Comparison of ENCODE assay signal across 13 mouse cellular contexts in the genomic region with DNA sequence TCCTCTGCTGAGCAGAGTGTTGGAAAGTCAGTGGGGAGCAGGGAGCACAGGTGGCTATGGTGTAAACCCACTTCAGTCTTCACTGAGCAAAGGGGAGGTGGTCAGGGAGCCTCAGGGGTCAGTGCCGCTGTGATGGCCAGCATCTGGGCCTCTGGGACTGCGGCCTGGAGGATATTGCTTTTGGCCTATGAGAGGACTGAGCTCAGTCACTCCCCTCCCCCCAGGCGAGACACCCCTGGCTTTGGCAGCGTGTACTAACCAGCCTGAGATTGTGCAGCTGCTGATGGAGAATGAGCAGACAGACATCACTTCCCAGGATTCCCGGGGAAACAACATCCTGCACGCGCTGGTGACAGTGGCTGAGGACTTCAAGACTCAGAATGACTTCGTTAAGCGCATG. TPM values are rescaled to one million over a fixed set of nuclear protein-coding genes. Genes with fewer than 3 reads are reported as not detected.
DNase-seq lines count a peak whose midpoint lies in the region; ATAC-seq and TF ChIP-seq lines count a peak whose summit lies in the region.
"Had no signal": no experiment of that assay in that cellular context is flagged by ENCODE, and none has a peak within 500 bp of the region (broad histone marks: within the 10 kb centered on the region; RNA-seq: fewer than 3 reads in every experiment).

No protein-coding gene starts in this region.

- peak; percentile 32 for ATAC-seq in intestine, embryonic 15.5 days
- ATAC-seq: activated CD4-positive, CD25-positive, alpha-beta regulatory T cell, adult 4 months had no signal

- no peak for TF ChIP-seq POLR2A in lung, adult 2 months (IDR thresholded peaks at IDR 0.05; ENCODE audit: borderline replicate concordance, extremely low read depth, low read depth, low read length)

- no peak overlapping the region for H3K9ac ChIP-seq in intestine, embryonic 15.5 days
- H3K9ac ChIP-seq: limb, embryonic 13.5 days; neural tube, embryonic 12.5 days had no signal

- H3K4me2 ChIP-seq in intestine, embryonic 15.5 days (replicated peaks): no peak overlapping the region
- H3K4me2 ChIP-seq: limb, embryonic 13.5 days; neural tube, embryonic 12.5 days had no signal

- TF ChIP-seq CTCF in lung, adult 2 months (IDR thresholded peaks at IDR 0.05; ENCODE audit: insufficient read depth, low read length): no peak

- H3K27ac ChIP-seq in intestine, embryonic 15.5 days: no peak overlapping the region
- H3K27ac ChIP-seq: limb, embryonic 13.5 days; neural tube, embryonic 12.5 days had no signal

- no peaks in the 10 kb centered on the region for H3K36me3 ChIP-seq in intestine, embryonic 15.5 days
- H3K36me3 ChIP-seq: limb, embryonic 13.5 days; neural tube, embryonic 12.5 days had no signal

- H3K4me1 ChIP-seq in intestine, embryonic 15.5 days (replicated peaks): peaks cover 14% of the 10 kb centered on the region
- H3K4me1 ChIP-seq in lung, adult 2 months (ENCODE audit: control insufficient read depth, insufficient read depth, low read length): peaks cover 4% of the 10 kb centered on the region; the same call in 1 of the 2 replicates
- H3K4me1 ChIP-seq: neural tube, embryonic 12.5 days had no signal

- 25% methylated on average over 9 of the region's 9 CpGs for WGBS in intestine, embryonic 15.5 days
- 51% methylated on average over 9 of the region's 9 CpGs for WGBS in lung, adult 2 months

- no peaks in the 10 kb centered on the region for H3K9me3 ChIP-seq in intestine, embryonic 15.5 days
- H3K9me3 ChIP-seq: limb, embryonic 13.5 days; megakaryocyte, embryonic 14.5 days; neural tube, embryonic 12.5 days had no signal

- peak; percentile 10 for DNase-seq in urinary bladder, postnatal 14 days (ENCODE audit: low spot score)
- no peak for DNase-seq in urinary bladder, postnatal 10 days (ENCODE audit: low spot score)
- peak; percentile 4 for DNase-seq in lung, adult 2 months
- no peak for DNase-seq in adrenal gland, postnatal 4 days (ENCODE audit: low spot score in 2 of 2)
- no peak for DNase-seq in adrenal gland, postnatal 36 days
- DNase-seq in cerebellum, adult 11 months: no peak
- DNase-seq: cerebellum, adult 8-10 months; thymus, postnatal 14 days had no signal

- no peak overlapping the region for H3K4me3 ChIP-seq in intestine, embryonic 15.5 days (replicated peaks)
- H3K4me3 ChIP-seq in lung, adult 2 months (replicated peaks; ENCODE audit: extremely low read depth, low read depth, low read length): no peak overlapping the region
- H3K4me3 ChIP-seq: limb, embryonic 13.5 days; megakaryocyte, embryonic 14.5 days; neural tube, embryonic 12.5 days had no signal

- H3K27me3 ChIP-seq in intestine, embryonic 15.5 days (replicated peaks): no peaks in the 10 kb centered on the region
- H3K27me3 ChIP-seq: limb, embryonic 13.5 days; neural tube, embryonic 12.5 days had no signal

RNA-seq across cellular contexts. Expression of gene Trpv3, which starts 16.2 kb away (rescaled TPM):
- polyA plus RNA-seq in intestine, embryonic 15.5 days (2015; fragmentation: Nextera tagmentation; extraction: Ambion mirVana): 0.04 and 0.10 TPM in 2 replicates
- 0.14 and 0.49 TPM in 2 replicates for polyA plus RNA-seq in lung, adult 2 months (2012; rRNA removed)
- total RNA-seq in adrenal gland, postnatal 4 days (2021): under 1 TPM; 0.08 to 0.17 TPM
- total RNA-seq in adrenal gland, postnatal 36 days (2021): under 1 TPM; 0.07 to 0.20 TPM

RNA-seq across cellular contexts. Expression of gene Aspa, which starts 46.0 kb away (rescaled TPM):
- polyA plus RNA-seq in intestine, embryonic 15.5 days (2015; fragmentation: Nextera tagmentation; extraction: Ambion mirVana): 0.94 and 1.3 TPM in 2 replicates
- 1.5 and 2.2 TPM in 2 replicates for polyA plus RNA-seq in lung, adult 2 months (2012; rRNA removed)
- 10 to 100 TPM in 1 of 2 experiments, 1 to 10 TPM in 1; 7.7 to 12.0 TPM for total RNA-seq in adrenal gland, postnatal 4 days (2021)
- total RNA-seq in adrenal gland, postnatal 36 days (2021): 10 to 100 TPM; 10.5 to 10.8 TPM

RNA-seq across cellular contexts. Expression of gene Gm49340, which starts 46.2 kb away (rescaled TPM):
- not detected in 2 replicates for polyA plus RNA-seq in intestine, embryonic 15.5 days (2015; fragmentation: Nextera tagmentation; extraction: Ambion mirVana)
- 0.05 TPM in 1 of 2 replicates, not detected in the other for polyA plus RNA-seq in lung, adult 2 months (2012; rRNA removed)
- total RNA-seq in adrenal gland, postnatal 4 days (2021): not detected
- not detected for total RNA-seq in adrenal gland, postnatal 36 days (2021)
- polyA plus RNA-seq: activated CD4-positive, CD25-positive, alpha-beta regulatory T cell, adult 4 months; limb, embryonic 13.5 days; neural tube, embryonic 12.5 days had no signal

RNA-seq across cellular contexts. Expression of gene Spata22, which starts 46.2 kb away (rescaled TPM):
- polyA plus RNA-seq in intestine, embryonic 15.5 days (2015; fragmentation: Nextera tagmentation; extraction: Ambion mirVana): 0.18 and 0.47 TPM in 2 replicates
- not detected in 2 replicates for polyA plus RNA-seq in lung, adult 2 months (2012; rRNA removed)
- under 1 TPM; 0.22 to 0.56 TPM for total RNA-seq in adrenal gland, postnatal 4 days (2021)
- 1 to 10 TPM; 1.0 to 1.1 TPM for total RNA-seq in adrenal gland, postnatal 36 days (2021)
- polyA plus RNA-seq: activated CD4-positive, CD25-positive, alpha-beta regulatory T cell, adult 4 months; limb, embryonic 13.5 days; neural tube, embryonic 12.5 days had no signal

RNA-seq across cellular contexts. Expression of gene Trpv1, which starts 49.3 kb away (rescaled TPM):
- 0.10 TPM in 2 replicates for polyA plus RNA-seq in intestine, embryonic 15.5 days (2015; fragmentation: Nextera tagmentation; extraction: Ambion mirVana)
- polyA plus RNA-seq in lung, adult 2 months (2012; rRNA removed): 0.09 and 0.55 TPM in 2 replicates
- total RNA-seq in adrenal gland, postnatal 4 days (2021): under 1 TPM; 0.14 to 0.22 TPM
- total RNA-seq in adrenal gland, postnatal 36 days (2021): under 1 TPM; 0.13 to 0.36 TPM
- polyA plus RNA-seq: activated CD4-positive, CD25-positive, alpha-beta regulatory T cell, adult 4 months had no signal

Comparison
In these comparisons a context has a peak if more than half of its experiments do, and no peak if none do; other contexts are left out.
1. DNase-seq: peak in urinary bladder, postnatal 14 days (single experiment) and lung, adult 2 months (single experiment); none in urinary bladder, postnatal 10 days (single experiment), adrenal gland, postnatal 4 days (0 of 2), adrenal gland, postnatal 36 days (0 of 2) and cerebellum, adult 11 months (single experiment).